Mouse (Mus musculus): ENCODE measurements at regions not wholly inside any gene's neighbourhood (a gene's known extent, or its start where the extent isn't known, plus 50 kb on each side); places are given as distances from the start of the nearest gene placed in this dataset.

- no peak for TF ChIP-seq ZC3H11A (IDR thresholded peaks at IDR 0.05; ENCODE audit: borderline replicate concordance, low read depth, low read length)
- TF ChIP-seq MAFK (IDR thresholded peaks at IDR 0.05; ENCODE audit: insufficient read depth, low read depth, low read length): no peak
- TF ChIP-seq HCFC1 (IDR thresholded peaks at IDR 0.05; ENCODE audit: borderline replicate concordance, insufficient read depth, low read length): no peak
Measured at GRCm38 (mm10) chr10:27988066-27988465, 86.6 kb upstream of the Ptprk start.
